Mouse (Mus musculus) Muller cell, postnatal 12 days (primary cell): ENCODE measurements around the gene Osbpl8.

ENCODE experiments used
- DNase-seq: peaks from one replicate; pipeline ENCODE4 v3.0.0-alpha.2; 2015; ENCODE audit errors: inconsistent ontology term

Gene Osbpl8

GRCm38 (mm10) chr10:111155065-111155464, 9.5 kb upstream of the Osbpl8 start:
- no peak for DNase-seq

- no peak for DNase-seq
Measured at GRCm38 (mm10) chr10:111155571-111155970, 9.0 kb upstream of the Osbpl8 start.

GRCm38 (mm10) chr10:111156394-111157190, 8.0 kb upstream of the Osbpl8 start:
- DNase-seq = no peak

- no peak for DNase-seq
Measured at GRCm38 (mm10) chr10:111157241-111157659, 7.3 kb upstream of the Osbpl8 start.

- DNase-seq = no peak
Measured at GRCm38 (mm10) chr10:111159789-111160522, 4.6 kb upstream of the Osbpl8 start.

GRCm38 (mm10) chr10:111160540-111160939, 4.0 kb upstream of the Osbpl8 start:
- DNase-seq = no peak

GRCm38 (mm10) chr10:111161373-111161772, 3.2 kb upstream of the Osbpl8 start:
- DNase-seq = no peak

GRCm38 (mm10) chr10:111163025-111163424, 1.5 kb upstream of the Osbpl8 start:
- no peak for DNase-seq

GRCm38 (mm10) chr10:111163601-111164240, 831 bp upstream of the Osbpl8 start:
- DNase-seq = no peak

- DNase-seq = peak; percentile 14
Measured at GRCm38 (mm10) chr10:111165219-111165981, 848 bp downstream of the Osbpl8 start.

GRCm38 (mm10) chr10:111166057-111166841, 1.7 kb downstream of the Osbpl8 start:
- DNase-seq = peak; percentile 41

- DNase-seq = no peak
Measured at GRCm38 (mm10) chr10:111167444-111167843, 2.9 kb downstream of the Osbpl8 start.

- DNase-seq = no peak
Measured at GRCm38 (mm10) chr10:111168305-111168704, 3.8 kb downstream of the Osbpl8 start.

GRCm38 (mm10) chr10:111171246-111171934, 6.8 kb downstream of the Osbpl8 start:
- no peak for DNase-seq

- DNase-seq = no peak
Measured at GRCm38 (mm10) chr10:111173589-111174247, 9.2 kb downstream of the Osbpl8 start.

- no peak for DNase-seq
Measured at GRCm38 (mm10) chr10:111177336-111177735, 12.8 kb downstream of the Osbpl8 start.

- DNase-seq = no peak
Measured at GRCm38 (mm10) chr10:111178024-111178423, 13.5 kb downstream of the Osbpl8 start.

GRCm38 (mm10) chr10:111180633-111181032, 16.1 kb downstream of the Osbpl8 start:
- no peak for DNase-seq

GRCm38 (mm10) chr10:111183634-111184270, 19.2 kb downstream of the Osbpl8 start:
- peak; percentile 12 for DNase-seq
